Mouse (Mus musculus) heart, adult 2 months (tissue): ENCODE data around the gene Agbl4.

Experiments
- CTCF ChIP-seq: fragments of 200-600 bp; IDR thresholded peaks from 2 replicates; pipeline ENCODE4 v1.8.1; 2022; ENCODE audit warnings: antibody characterized with exemption, mild to moderate bottlenecking, moderate library complexity
- EP300 ChIP-seq: fragments of 200-500 bp; IDR thresholded peaks from 2 replicates; pipeline ENCODE4 v1.6.1; 2011; ENCODE audit warnings: low read depth, low read length, control low read depth; ENCODE audit not compliant: insufficient read depth
- POLR2A ChIP-seq: fragments of 200-500 bp; IDR thresholded peaks from 2 replicates; pipeline ENCODE4 v1.6.1; 2011; ENCODE audit warnings: mild to moderate bottlenecking, low read depth, low read length, control low read depth; ENCODE audit not compliant: insufficient read depth

DNA sequence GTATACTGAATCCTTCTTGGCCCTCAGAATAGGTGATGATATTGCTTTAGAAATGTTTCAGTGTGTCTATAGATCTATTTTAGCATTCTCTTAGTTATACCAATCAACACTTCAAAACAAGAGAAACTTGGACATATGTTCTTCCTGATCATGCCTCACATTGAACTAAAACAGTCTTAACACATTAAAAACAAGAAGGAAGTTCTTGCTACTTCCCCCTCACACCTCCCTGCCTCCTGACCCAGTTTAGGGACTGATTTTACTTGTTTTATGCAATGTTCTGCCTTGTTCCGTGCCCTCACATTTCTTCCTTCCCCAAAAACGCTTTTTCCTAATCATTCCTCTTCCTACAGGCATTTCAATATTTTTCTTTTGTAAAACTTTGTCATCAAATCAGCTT, 604.2 kb downstream of the Agbl4 start:
- TF ChIP-seq POLR2A, result no peak
- no peak for TF ChIP-seq CTCF
- no peak for TF ChIP-seq EP300
